Mouse (Mus musculus) ovary, postnatal 14 days (tissue): ENCODE results near the gene Gpr155.

Experiments used
- DNase-seq: peaks from one replicate; pipeline ENCODE4 v3.0.0; 2022; ENCODE audit warnings: low spot score

The Gpr155 gene

DNA sequence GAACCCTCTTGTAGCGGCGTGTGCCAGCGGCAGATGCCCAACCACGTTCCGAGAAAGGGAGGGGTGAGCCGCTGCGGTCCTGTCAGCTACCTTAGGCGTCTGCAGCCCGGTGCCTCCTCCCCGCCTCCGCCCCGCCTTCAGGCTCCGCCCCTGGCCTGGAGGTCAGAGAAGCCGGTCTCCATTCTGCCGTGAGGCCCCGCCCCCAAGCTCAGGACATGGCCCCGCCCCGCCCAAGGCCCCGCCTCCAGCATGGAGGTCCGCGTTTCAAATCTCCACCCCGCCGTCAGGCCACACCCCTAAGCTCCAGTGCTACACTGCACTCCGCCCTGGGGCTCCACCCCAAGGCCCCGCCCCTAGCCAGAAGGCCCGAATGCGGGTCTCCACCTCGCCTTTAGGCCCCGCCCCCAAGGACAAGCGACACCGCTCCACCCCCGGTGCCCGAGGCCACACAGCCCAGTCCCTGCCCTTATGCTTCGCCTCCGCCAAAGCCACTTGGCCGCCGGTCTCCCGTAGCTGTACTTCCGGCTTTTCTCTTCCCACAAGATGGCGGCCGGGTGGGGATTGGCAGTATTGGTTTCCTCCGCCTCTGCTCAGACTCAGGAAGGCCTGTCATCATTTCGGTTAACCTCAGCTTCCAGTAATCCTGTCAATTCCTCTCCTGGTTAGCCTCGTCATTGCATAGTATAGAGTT is at the start of gene Gpr155:
Gene Gpr155 (minus strand): TSS at position 217 of the 691 bp plus-strand sequence.
- DNase-seq = peak; percentile 98

- DNase-seq = no peak
Measured at GRCm38 (mm10) chr2:73435847-73436246, 49.5 kb upstream of the Gpr155 start.

- no peak for DNase-seq
Measured at GRCm38 (mm10) chr2:73431959-73432396, 45.6 kb upstream of the Gpr155 start.

- DNase-seq = no peak
Measured at GRCm38 (mm10) chr2:73428803-73429468, 42.6 kb upstream of the Gpr155 start.

DNA sequence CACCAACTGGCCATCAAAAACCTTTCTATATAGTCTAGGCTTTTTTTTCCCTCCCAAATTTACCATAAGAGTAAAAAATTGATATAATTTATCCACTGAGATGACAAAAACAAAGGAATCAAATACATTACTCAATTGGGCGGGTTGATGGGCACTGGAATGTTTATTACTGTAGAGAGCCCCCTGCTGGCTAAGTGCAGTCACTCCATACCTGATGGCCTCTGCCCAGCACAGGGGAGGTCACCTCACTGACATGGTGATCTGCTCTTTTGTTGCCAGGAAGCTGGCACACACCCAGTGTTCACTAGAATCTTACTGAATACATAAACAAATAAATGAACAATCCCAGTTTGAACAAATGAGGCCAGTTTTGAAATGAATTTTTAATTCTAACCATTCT is 40.9 kb upstream of the Gpr155 start:
- peak; percentile 19 for DNase-seq

DNA sequence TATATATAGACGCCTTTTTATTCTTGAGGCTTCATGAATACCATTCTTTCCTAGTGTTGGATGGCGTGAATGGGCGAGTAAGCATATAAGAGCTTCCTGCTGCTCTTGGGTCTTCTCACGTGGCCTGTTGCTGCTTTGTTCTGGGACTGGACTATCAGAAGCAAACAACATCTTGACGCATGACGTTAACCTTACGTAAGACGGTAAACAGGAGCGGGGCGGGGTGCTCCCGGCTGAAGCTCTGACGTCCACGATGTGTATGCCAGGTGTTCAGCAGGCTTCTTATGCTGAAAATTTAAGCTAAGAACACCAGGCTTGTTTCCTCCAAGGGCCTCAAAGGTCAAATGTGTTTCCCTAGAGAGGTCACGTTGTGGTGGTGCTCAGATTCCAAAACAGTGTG is 39.5 kb upstream of the Gpr155 start:
- no peak for DNase-seq

DNA sequence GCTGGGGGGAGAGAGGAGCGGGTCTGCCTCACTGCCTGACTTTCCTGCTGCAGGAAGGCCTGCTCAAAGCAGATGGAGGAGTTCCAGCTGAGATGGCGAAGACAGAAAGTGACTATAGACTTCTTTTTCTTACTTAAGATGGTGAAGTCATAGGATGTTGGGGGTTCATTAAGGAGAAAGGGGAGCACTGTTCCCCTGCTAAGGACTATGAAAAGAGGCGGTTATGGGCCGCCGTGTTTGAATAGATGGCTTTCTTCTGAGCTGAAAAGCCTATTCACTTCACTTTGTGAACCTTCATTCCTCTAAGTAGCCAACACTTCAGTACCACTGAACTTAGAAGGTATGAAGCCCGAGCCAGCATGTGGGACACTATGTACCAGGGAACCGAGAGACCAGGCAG is 33.4 kb upstream of the Gpr155 start:
- no peak for DNase-seq

- DNase-seq = no peak
Measured at GRCm38 (mm10) chr2:73419285-73419684, 32.9 kb upstream of the Gpr155 start.

- no peak for DNase-seq
Measured at GRCm38 (mm10) chr2:73415892-73416291, 29.5 kb upstream of the Gpr155 start.

- no peak for DNase-seq
Measured at GRCm38 (mm10) chr2:73410076-73410475, 23.7 kb upstream of the Gpr155 start.

GRCm38 (mm10) chr2:73407662-73408061 is 21.3 kb upstream of the Gpr155 start:
- DNase-seq = no peak

DNA sequence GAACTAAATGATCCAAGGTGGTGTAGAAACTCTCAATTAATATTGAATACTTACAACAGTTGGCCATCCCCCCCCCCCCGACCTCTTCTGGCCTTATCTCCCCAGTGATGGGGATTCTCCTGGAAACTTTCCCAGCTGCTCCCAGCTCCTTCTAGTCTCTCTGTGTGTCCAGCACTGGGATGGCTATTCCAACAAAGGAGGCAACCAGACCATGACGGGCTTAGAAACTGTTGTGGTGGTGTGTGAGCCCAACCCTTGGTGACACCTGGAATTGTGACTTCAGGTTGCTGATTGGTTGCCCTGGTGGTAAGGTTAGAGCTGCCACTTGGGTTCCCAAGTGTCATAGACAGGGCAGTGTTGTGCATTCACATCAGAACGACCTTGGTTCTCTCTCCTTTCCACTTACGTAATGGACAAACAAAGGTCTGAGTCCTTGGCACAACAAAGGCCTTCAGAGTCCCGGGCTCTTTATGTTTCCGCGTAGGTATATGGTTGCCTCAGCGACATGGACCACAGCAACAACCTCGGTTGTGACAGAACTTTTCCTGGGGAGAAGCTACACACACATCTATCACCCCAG is 20.1 kb upstream of the Gpr155 start:
- no peak for DNase-seq

- DNase-seq = no peak
Measured at GRCm38 (mm10) chr2:73404980-73405379, 18.6 kb upstream of the Gpr155 start.

GRCm38 (mm10) chr2:73404442-73404841 is 18.1 kb upstream of the Gpr155 start:
- DNase-seq = no peak

DNA sequence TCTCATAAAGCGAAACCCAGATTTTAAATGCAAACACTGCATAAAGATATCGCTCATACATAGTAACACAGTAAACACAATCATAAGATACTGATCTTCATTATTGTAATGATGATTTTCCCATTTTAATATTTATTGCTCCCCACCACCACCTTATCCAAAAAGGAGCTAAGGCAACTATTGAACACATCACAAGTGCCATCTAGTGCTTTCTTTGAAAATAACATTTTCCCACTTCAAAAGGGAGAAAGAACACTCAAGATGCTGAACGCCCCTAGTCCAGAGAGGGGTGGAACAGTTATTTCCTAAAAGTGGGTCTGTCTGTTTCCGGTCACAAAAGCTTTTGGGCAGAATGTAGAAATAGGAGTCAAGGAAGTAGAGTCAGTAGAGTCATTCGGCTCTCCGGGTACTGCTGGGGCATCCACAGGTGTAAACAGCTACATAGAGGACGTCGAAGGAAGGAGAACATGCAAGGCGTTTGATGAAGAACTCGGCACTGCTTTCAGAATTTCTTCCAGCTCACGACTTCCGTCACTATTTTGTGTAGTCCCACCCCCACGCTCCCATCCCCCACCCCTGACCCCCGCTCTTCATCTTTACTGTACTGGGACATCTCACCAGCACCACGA is 17.1 kb upstream of the Gpr155 start:
- DNase-seq = no peak

GRCm38 (mm10) chr2:73401689-73402088 is 15.3 kb upstream of the Gpr155 start:
- DNase-seq = no peak

GRCm38 (mm10) chr2:73397476-73397875 is 11.1 kb upstream of the Gpr155 start:
- DNase-seq = no peak

GRCm38 (mm10) chr2:73396828-73397325 is 10.5 kb upstream of the Gpr155 start:
- DNase-seq = no peak

- DNase-seq = no peak
Measured at GRCm38 (mm10) chr2:73395516-73395915, 9.1 kb upstream of the Gpr155 start.

GRCm38 (mm10) chr2:73394476-73394875 is 8.1 kb upstream of the Gpr155 start:
- no peak for DNase-seq

DNA sequence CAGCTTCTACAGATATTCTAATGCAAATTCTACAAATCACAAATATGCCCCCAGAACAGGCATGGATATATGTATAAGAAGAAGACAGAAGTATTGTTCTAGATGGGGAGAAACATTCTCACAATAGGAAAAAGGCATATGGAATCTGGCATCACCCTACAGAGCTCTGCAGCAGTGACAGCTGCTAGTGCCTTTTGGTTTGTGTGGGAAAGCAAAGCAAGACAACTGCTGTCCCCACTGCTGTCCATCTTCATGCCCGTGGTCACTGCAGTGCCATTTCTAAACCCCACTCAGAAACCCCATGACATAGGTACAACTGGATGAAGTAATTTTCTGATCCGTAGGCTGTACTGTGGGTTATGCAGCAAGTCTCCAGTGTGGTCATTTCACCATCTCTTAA is 6.4 kb upstream of the Gpr155 start:
- no peak for DNase-seq

DNA sequence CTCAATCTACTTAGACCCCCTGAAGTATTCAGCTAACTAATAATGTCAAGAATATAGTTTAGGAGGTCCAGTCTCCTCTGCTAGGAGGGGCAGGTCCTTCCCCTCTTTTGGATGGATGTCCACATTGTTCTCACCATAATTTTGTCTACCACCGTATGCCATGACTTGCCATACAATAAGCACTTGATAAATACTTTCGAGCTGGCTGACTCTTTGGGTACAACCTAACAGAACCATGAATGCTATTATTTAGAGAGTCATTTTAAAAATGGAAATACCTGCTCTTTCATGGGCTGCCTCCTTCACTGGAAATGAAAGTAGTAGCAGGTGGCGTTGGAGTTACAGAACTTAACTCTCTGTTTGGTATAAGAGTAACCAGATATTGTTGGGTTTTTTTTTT is 3.6 kb upstream of the Gpr155 start:
- DNase-seq = no peak

DNA sequence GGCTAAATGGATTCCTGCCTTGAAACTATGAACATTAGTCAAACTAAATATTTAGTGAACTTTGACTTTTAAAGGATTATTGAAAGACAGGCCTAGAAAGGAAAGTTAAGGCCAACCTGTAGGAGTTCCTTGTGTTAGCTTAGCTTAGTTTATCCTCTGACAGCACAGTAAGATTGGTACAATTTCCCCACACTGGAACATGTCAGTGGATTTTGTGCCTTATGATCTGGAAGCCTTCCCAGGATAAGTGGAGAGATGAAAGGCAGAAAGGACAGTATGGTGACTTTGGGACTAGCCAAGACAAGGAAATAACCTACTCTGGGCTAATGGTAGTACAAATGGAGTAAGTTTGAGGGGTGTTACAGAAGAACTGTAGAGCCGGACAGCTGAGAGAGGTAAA is 1.4 kb upstream of the Gpr155 start:
- DNase-seq = no peak
